Mouse (Mus musculus) intestine, embryonic 14.5 days (tissue): ENCODE results near the gene Rab11fip5. TPM values are rescaled to one million over a fixed set of nuclear protein-coding genes. Genes with fewer than 3 reads are reported as not detected.

Source experiments
- ATAC-seq: fragments of 200-750 bp; cut with Nextera tagmentation; replicated peaks from 2 replicates; pipeline ENCODE4 v1.8.0; 2017; ENCODE audit warnings: low read depth, moderate number of reproducible peaks, moderate TSS enrichment, moderate library complexity; ENCODE audit not compliant: low FRiP score, low TSS enrichment
- DNase-seq: peaks from one replicate; pipeline ENCODE4 v3.0.0-alpha.2; 2018; ENCODE audit warnings: low spot score
- H3K27ac ChIP-seq: fragments of 300-500 bp; sonication (generic); 2 replicates; pipeline ENCODE4 v1.5.1; 2014; ENCODE audit warnings: low read depth, mild to moderate bottlenecking, control low read depth
- H3K27me3 ChIP-seq: fragments of 300-500 bp; sonication (generic); replicated peaks from 2 replicates; pipeline ENCODE4 v1.6.1; 2014; ENCODE audit warnings: low read length, control low read depth; ENCODE audit not compliant: control insufficient read depth, insufficient read depth
- H3K36me3 ChIP-seq: fragments of 300-500 bp; sonication (generic); 2 replicates; pipeline ENCODE4 v1.6.1; 2014; ENCODE audit warnings: low read length, control low read depth; ENCODE audit not compliant: control insufficient read depth, insufficient read depth
- H3K4me1 ChIP-seq: fragments of 300-500 bp; sonication (generic); replicated peaks from 2 replicates; pipeline ENCODE4 v1.6.1; 2014; ENCODE audit warnings: low read length, control low read depth, mixed read lengths; ENCODE audit not compliant: control insufficient read depth, insufficient read depth
- H3K4me2 ChIP-seq: fragments of 300-500 bp; sonication (generic); 2 replicates; pipeline ENCODE4 v1.6.1; 2014; ENCODE audit warnings: low read length
- H3K4me3 ChIP-seq: fragments of 300-500 bp; sonication (generic); 2 replicates; pipeline ENCODE4 v1.5.1; 2014; ENCODE audit warnings: low read depth, low read length, control low read depth, mixed read lengths
- H3K9ac ChIP-seq: fragments of 300-500 bp; sonication (generic); 2 replicates; pipeline ENCODE4 v1.6.1; 2014; ENCODE audit warnings: mild to moderate bottlenecking, low read length
- H3K9me3 ChIP-seq: fragments of 300-500 bp; sonication (generic); 2 replicates; pipeline ENCODE4 v1.6.1; 2016; ENCODE audit warnings: low read length, control low read depth; ENCODE audit not compliant: control insufficient read depth
- WGBS: fragments of 180-500 bp; shearing (Covaris S2); extraction: QIAGEN DNeasy Blood & Tissue Kit; methylation state at CpG from one replicate; pipeline ENCODE4 v1.1.7; 2014; 5-methylcytosine and 5-hydroxymethylcytosine counted together
- polyA plus RNA-seq: library from polyadenylated mRNA; unstranded; fragments of >200 nt; fragmentation: Nextera tagmentation; extraction: Ambion mirVana; gene quantifications from 2 replicates; pipeline ENCODE4 v1.2.1, GENCODE M21; 2014

Gene Rab11fip5
- polyA plus RNA-seq, 1 experiment from 2014 or later = 8.0 TPM

GRCm38 (mm10) chr6:85331221-85331735 is 43.2 kb downstream of the Rab11fip5 start:
- H3K36me3 ChIP-seq = no peaks in the 10 kb centered on the region
- H3K4me1 ChIP-seq = peaks cover 8% of the 10 kb centered on the region
- H3K4me2 ChIP-seq = no peak overlapping the region
- no peak for ATAC-seq
- 0 out of 2 replicates have a peak, but pooled peaks cover 3% of the 10 kb centered on the region for H3K27me3 ChIP-seq
- H3K27ac ChIP-seq = no peak overlapping the region
- H3K9me3 ChIP-seq = no peaks in the 10 kb centered on the region
- H3K9ac ChIP-seq = no peak overlapping the region
- 36% methylated on average over 6 of the region's 6 CpGs for WGBS
- peak; percentile 60 for DNase-seq
- H3K4me3 ChIP-seq = no peak overlapping the region

GRCm38 (mm10) chr6:85329666-85330185 is 44.7 kb downstream of the Rab11fip5 start:
- Histone ChIP-seq H3K4me3 (no peak overlapping the region), H3K4me1 (peaks cover 8% of the 10 kb centered on the region), H3K4me2 (no peak overlapping the region), H3K27ac (no peak overlapping the region), H3K9me3 (no peaks in the 10 kb centered on the region), H3K9ac (no peak overlapping the region), H3K36me3 (no peaks in the 10 kb centered on the region), H3K27me3 (0 out of 2 replicates have a peak, but pooled peaks cover 3% of the 10 kb centered on the region)
- DNase-seq (no peak), ATAC-seq (no peak)
- 92% methylated on average over 4 of the region's 4 CpGs for WGBS

DNA sequence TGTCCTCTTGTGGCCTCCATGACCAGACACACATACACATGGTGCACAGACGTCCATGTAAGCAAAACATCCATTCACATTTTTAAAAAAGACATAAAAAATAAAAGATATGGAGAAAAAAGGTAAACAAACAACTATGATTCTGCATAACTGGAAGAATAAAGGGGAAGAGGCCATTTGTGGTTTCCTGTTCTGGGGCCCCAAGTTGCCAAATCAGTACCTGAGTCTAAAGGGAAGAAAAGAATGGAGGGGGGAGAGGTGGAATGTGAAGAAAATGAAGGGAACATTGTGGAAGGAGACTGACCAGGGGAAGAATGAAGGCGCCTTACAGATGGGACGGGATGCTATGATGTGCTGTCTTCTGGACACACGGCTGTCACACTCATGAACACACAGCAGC is 47.9 kb downstream of the Rab11fip5 start:
- Histone ChIP-seq H3K27me3 (no peaks in the 10 kb centered on the region), H3K27ac (no peak overlapping the region), H3K4me2 (no peak overlapping the region), H3K4me3 (no peak overlapping the region), H3K36me3 (no peaks in the 10 kb centered on the region), H3K4me1 (peaks cover 3% of the 10 kb centered on the region), H3K9ac (no peak overlapping the region), H3K9me3 (no peaks in the 10 kb centered on the region)
- whole genome bisulfite sequencing = 77% methylated on average over 4 of the region's 4 CpGs
- DNase-seq = no peak
- ATAC-seq = no peak

DNA sequence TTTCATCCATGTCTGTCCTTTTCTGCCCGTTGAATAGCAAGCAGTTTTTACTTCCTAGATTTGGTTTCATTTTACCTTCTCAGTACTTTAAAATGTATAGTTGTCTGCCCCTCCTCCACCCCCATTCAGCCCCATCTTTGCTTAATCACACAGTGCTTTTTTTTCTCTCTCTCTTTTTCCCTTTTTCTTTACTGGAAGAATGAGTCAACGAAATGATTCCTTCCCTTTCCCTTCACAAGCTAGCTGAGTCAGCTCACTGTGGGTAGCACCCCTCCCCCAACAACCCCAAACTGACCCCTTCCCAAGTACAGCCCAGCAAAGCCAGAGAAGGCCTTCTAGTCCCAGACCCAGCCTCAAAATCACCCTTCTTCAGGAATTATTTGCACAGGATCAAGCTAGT is 49.3 kb downstream of the Rab11fip5 start:
- 34% methylated on average over 2 of the region's 2 CpGs for WGBS
- no peaks in the 10 kb centered on the region for H3K27me3 ChIP-seq
- no peak overlapping the region for H3K4me2 ChIP-seq
- no peak overlapping the region for H3K9ac ChIP-seq
- H3K9me3 ChIP-seq = no peaks in the 10 kb centered on the region
- H3K4me3 ChIP-seq = no peak overlapping the region
- H3K27ac ChIP-seq = no peak overlapping the region
- no peak for ATAC-seq
- no peak for DNase-seq
- H3K36me3 ChIP-seq = no peaks in the 10 kb centered on the region
- H3K4me1 ChIP-seq = no peaks in the 10 kb centered on the region

DNA sequence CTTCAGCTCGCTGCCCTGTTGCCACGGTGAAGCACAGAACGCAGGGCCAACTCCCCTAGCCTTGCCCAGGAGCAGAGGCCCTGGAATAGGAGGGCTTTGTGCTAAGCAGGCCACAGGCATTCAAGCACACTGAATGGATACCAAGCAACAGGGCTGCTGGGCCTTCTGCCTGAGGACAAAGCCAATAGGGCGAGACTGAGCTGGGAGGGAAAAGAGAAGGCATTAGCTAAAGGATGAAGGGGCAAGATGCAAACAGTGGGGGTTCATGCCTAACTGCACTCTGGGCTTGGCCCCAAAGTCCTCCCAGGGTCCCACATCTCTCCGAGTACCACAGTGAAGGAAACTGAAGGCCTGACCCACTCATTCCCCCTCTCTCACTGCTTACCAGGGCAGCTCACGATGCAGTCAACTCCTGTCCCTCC is 54.0 kb downstream of the Rab11fip5 start:
- Histone ChIP-seq H3K27me3 (no peaks in the 10 kb centered on the region), H3K4me3 (no peak overlapping the region), H3K4me2 (no peak overlapping the region), H3K4me1 (no peaks in the 10 kb centered on the region), H3K27ac (no peak overlapping the region), H3K9ac (no peak overlapping the region), H3K9me3 (no peaks in the 10 kb centered on the region), H3K36me3 (no peaks in the 10 kb centered on the region)
- DNase-seq (no peak), ATAC-seq (no peak)
- WGBS = 71% methylated on average over 6 of the region's 6 CpGs

DNA sequence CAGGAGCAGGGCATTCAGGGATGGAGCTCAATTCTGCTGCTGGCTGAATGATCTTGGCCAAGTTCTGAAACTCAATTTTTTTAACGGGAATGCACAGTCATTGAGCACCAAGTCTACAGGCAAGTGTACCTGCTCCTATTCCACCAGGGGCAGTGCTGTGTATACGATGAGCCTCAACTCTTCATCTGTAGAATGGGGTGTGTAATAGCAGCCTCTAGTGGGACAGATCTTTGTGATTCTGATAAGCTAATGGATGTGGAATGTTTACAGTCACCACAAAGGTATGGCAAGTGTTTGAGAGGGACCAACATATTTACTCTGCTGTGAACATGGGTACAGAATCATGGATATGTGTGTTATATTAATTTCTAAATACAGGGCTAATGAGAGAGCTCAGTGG is 58.2 kb downstream of the Rab11fip5 start:
- Histone ChIP-seq H3K9me3 (no peaks in the 10 kb centered on the region), H3K36me3 (no peaks in the 10 kb centered on the region), H3K4me1 (no peaks in the 10 kb centered on the region), H3K9ac (no peak overlapping the region), H3K27me3 (no peaks in the 10 kb centered on the region), H3K4me3 (no peak overlapping the region), H3K4me2 (no peak overlapping the region), H3K27ac (no peak overlapping the region)
- DNase-seq (no peak), ATAC-seq (no peak)
- WGBS = 92% methylated on average over 2 of the region's 2 CpGs

GRCm38 (mm10) chr6:85314064-85314798 is 60.2 kb downstream of the Rab11fip5 start:
- Histone ChIP-seq H3K4me3 (no peak overlapping the region), H3K27me3 (no peaks in the 10 kb centered on the region), H3K4me2 (no peak overlapping the region), H3K4me1 (no peaks in the 10 kb centered on the region), H3K9ac (no peak overlapping the region), H3K9me3 (no peaks in the 10 kb centered on the region), H3K27ac (no peak overlapping the region), H3K36me3 (no peaks in the 10 kb centered on the region)
- 47% methylated on average over 9 of the region's 9 CpGs for WGBS
- ATAC-seq (no peak), DNase-seq (no peak)

DNA sequence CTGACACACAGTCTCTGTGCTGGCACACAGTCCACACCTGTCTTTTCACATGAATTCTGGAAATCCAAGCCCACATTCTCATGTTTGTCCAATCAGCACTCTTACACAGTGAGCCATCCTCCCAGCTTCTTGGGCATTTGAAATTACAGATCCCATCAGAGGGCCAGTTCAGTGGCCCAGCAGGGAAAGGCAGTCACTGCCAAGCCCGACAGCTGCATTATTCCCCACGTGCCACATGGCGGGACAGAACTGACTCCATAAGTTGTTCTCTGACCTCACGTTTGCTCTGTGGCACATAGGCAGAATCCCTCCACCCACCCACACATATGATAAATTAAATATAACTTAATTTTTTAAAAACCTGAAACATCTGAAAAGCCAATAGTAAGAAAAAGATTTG is 66.5 kb downstream of the Rab11fip5 start:
- Histone ChIP-seq H3K36me3 (no peaks in the 10 kb centered on the region), H3K27me3 (no peaks in the 10 kb centered on the region), H3K4me2 (no peak overlapping the region), H3K9ac (no peak overlapping the region), H3K9me3 (no peaks in the 10 kb centered on the region), H3K4me1 (no peaks in the 10 kb centered on the region), H3K4me3 (no peak overlapping the region), H3K27ac (no peak overlapping the region)
- ATAC-seq = no peak
- WGBS = 84% methylated on average over 4 of the region's 4 CpGs
- no peak for DNase-seq

DNA sequence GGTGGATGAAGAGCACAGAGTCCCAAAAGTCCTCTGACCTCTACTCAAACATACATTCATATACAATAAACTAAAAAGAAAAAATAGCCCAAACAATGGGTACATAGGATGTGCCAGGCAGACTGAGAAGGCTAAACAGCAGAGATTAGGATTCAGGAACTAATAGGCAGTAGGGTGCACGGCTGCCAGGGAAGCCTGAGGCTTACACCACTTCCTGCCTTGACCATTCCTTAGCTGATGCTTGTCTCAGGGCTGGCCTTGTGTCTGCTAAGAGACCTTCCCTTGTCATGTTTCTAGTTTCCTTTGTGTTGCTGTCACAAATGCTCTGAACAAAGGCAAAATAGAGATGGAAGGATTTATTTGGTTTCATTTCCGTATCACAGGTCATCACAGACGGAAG is 68.1 kb downstream of the Rab11fip5 start:
- DNase-seq = no peak
- no peaks in the 10 kb centered on the region for H3K27me3 ChIP-seq
- H3K9ac ChIP-seq = no peak overlapping the region
- no peak overlapping the region for H3K27ac ChIP-seq
- H3K4me3 ChIP-seq = no peak overlapping the region
- ATAC-seq = no peak
- H3K9me3 ChIP-seq = no peaks in the 10 kb centered on the region
- WGBS = 77% methylated on average over 3 of the region's 3 CpGs
- H3K36me3 ChIP-seq = no peaks in the 10 kb centered on the region
- H3K4me1 ChIP-seq = no peaks in the 10 kb centered on the region
- no peak overlapping the region for H3K4me2 ChIP-seq
